Mouse (Mus musculus): ENCODE measurements around the gene Ankrd34c.

The Ankrd34c gene

GRCm38 (mm10) chr9:89738295-89738694 lies at the start of gene Ankrd34c:
Gene Ankrd34c (minus strand): TSS chr9:89738475.
- in situ Hi-C loops (cut with MboI): no loop called here

GRCm38 (mm10) chr9:89787532-89787931 lies 49.3 kb upstream of the Ankrd34c start:
- in situ Hi-C loops (cut with MboI): no loop called here

- in situ Hi-C loops (cut with MboI): no loop called here
These were observed 43.2 kb upstream of the Ankrd34c start for GRCm38 (mm10) chr9:89781395-89781927.

GRCm38 (mm10) chr9:89779237-89779636 lies 41.0 kb upstream of the Ankrd34c start:
- in situ Hi-C loops (cut with MboI): no loop called here

GRCm38 (mm10) chr9:89771153-89771552 lies 32.9 kb upstream of the Ankrd34c start:
- in situ Hi-C loops (cut with MboI): no loop called here

GRCm38 (mm10) chr9:89762017-89762416 lies 23.7 kb upstream of the Ankrd34c start:
- in situ Hi-C loops (cut with MboI): no loop called here

GRCm38 (mm10) chr9:89758569-89758968 lies 20.3 kb upstream of the Ankrd34c start:
- in situ Hi-C loops (cut with MboI): no loop called here

- in situ Hi-C loops (cut with MboI): no loop called here
These were observed 19.9 kb upstream of the Ankrd34c start for GRCm38 (mm10) chr9:89758139-89758538.

- in situ Hi-C loops (cut with MboI): no loop called here
These were observed 19.3 kb upstream of the Ankrd34c start for GRCm38 (mm10) chr9:89757571-89757970.

GRCm38 (mm10) chr9:89740041-89740440 lies 1.8 kb upstream of the Ankrd34c start:
- in situ Hi-C loops (cut with MboI): no loop called here

GRCm38 (mm10) chr9:89737888-89738287 lies 387 bp downstream of the Ankrd34c start:
- in situ Hi-C loops (cut with MboI): no loop called here

- in situ Hi-C loops (cut with MboI): no loop called here
These were observed 1.2 kb downstream of the Ankrd34c start for GRCm38 (mm10) chr9:89736932-89737705.

- in situ Hi-C loops (cut with MboI): no loop called here
These were observed 31.4 kb downstream of the Ankrd34c start for GRCm38 (mm10) chr9:89706906-89707305.

- in situ Hi-C loops (cut with MboI): no loop called here
These were observed 33.1 kb downstream of the Ankrd34c start for GRCm38 (mm10) chr9:89705197-89705533.

GRCm38 (mm10) chr9:89704265-89705196 lies 33.7 kb downstream of the Ankrd34c start, which contains the start of gene Tmed3:
Gene Tmed3 (minus strand): TSS chr9:89705068.
- in situ Hi-C loops (cut with MboI): no loop called here

GRCm38 (mm10) chr9:89700910-89701457 lies 37.3 kb downstream of the Ankrd34c start:
- in situ Hi-C loops (cut with MboI): no loop called here

GRCm38 (mm10) chr9:89695143-89695542 lies 43.1 kb downstream of the Ankrd34c start:
- in situ Hi-C loops (cut with MboI): no loop called here

GRCm38 (mm10) chr9:89693670-89694069 lies 44.6 kb downstream of the Ankrd34c start:
- in situ Hi-C loops (cut with MboI): no loop called here

- in situ Hi-C loops (cut with MboI): no loop called here
These were observed 49.1 kb downstream of the Ankrd34c start for GRCm38 (mm10) chr9:89689179-89689578.

GRCm38 (mm10) chr9:89687503-89688226 lies 50.6 kb downstream of the Ankrd34c start:
- in situ Hi-C loops (cut with MboI): no loop called here

GRCm38 (mm10) chr9:89686262-89686661 lies 52.0 kb downstream of the Ankrd34c start:
- in situ Hi-C loops (cut with MboI): no loop called here

GRCm38 (mm10) chr9:89678974-89679373 lies 59.3 kb downstream of the Ankrd34c start:
- in situ Hi-C loops (cut with MboI): no loop called here
